Mouse (Mus musculus) stomach, embryonic 14.5 days (tissue): ENCODE measurements around the gene Tssk3. TPM values are rescaled to one million over a fixed set of nuclear protein-coding genes. Genes with fewer than 3 reads are reported as not detected.

ENCODE experiments used
- ATAC-seq: fragments of 200-750 bp; cut with Nextera tagmentation; 2 replicates; pipeline ENCODE4 v1.8.0; 2017; ENCODE audit warnings: low read depth, moderate TSS enrichment; ENCODE audit not compliant: insufficient number of reproducible peaks, insufficient read depth, low FRiP score
- H3K27ac ChIP-seq: fragments of 300-500 bp; sonication (generic); 2 replicates; pipeline ENCODE4 v1.5.1; 2014; ENCODE audit warnings: mild to moderate bottlenecking, low read length, moderate library complexity, mixed read lengths
- H3K27me3 ChIP-seq: fragments of 300-500 bp; sonication (generic); 2 replicates; pipeline ENCODE4 v1.6.1; 2014; ENCODE audit warnings: low read length, control low read depth, mixed read lengths; ENCODE audit not compliant: control insufficient read depth, insufficient read depth
- H3K36me3 ChIP-seq: fragments of 300-500 bp; sonication (generic); 2 replicates; pipeline ENCODE4 v1.6.1; 2014; ENCODE audit warnings: mild to moderate bottlenecking, control low read depth, low read length, moderate library complexity, mixed read lengths; ENCODE audit not compliant: control insufficient read depth, insufficient read depth
- H3K4me1 ChIP-seq: fragments of 300-500 bp; sonication (generic); 2 replicates; pipeline ENCODE4 v1.6.1; 2014; ENCODE audit warnings: low read length, control low read depth, mixed read lengths; ENCODE audit not compliant: control insufficient read depth, insufficient read depth
- H3K4me2 ChIP-seq: fragments of 300-500 bp; sonication (generic); replicated peaks from 2 replicates; pipeline ENCODE4 v1.6.1; 2014; ENCODE audit warnings: low read depth, low read length, control low read depth
- H3K4me3 ChIP-seq: fragments of 300-500 bp; sonication (generic); 2 replicates; pipeline ENCODE4 v1.5.1; 2014; ENCODE audit warnings: low read depth, low read length, control low read depth
- H3K9ac ChIP-seq: fragments of 300-500 bp; sonication (generic); replicated peaks from 2 replicates; pipeline ENCODE4 v1.6.1; 2014; ENCODE audit warnings: low read depth, mild to moderate bottlenecking, control low read depth, low read length, moderate library complexity, mixed read lengths
- H3K9me3 ChIP-seq: fragments of 300-500 bp; sonication (generic); 2 replicates; pipeline ENCODE4 v1.6.1; 2016; ENCODE audit warnings: low read depth, low read length, control low read depth; ENCODE audit not compliant: control insufficient read depth
- WGBS: fragments of 180-500 bp; shearing (Covaris S2); extraction: QIAGEN DNeasy Blood & Tissue Kit; methylation state at CpG from one replicate; pipeline ENCODE4 v1.1.7; 2014; 5-methylcytosine and 5-hydroxymethylcytosine counted together
- polyA plus RNA-seq: library from polyadenylated mRNA; unstranded; fragments of >200 nt; fragmentation: Nextera tagmentation; extraction: Ambion mirVana; gene quantifications from 2 replicates; pipeline ENCODE4 v1.2.1, GENCODE M21; 2014

Gene Tssk3
- polyA plus RNA-seq, 1 experiment from 2014 or later = not detected

GRCm38 (mm10) chr4:129507434-129508236 lies 16.8 kb upstream of the Tssk3 start:
- Histone ChIP-seq H3K36me3 (no peaks in the 10 kb centered on the region), H3K27ac (no peak overlapping the region), H3K9me3 (no peaks in the 10 kb centered on the region), H3K9ac (no peak overlapping the region), H3K4me1 (peaks cover 4% of the 10 kb centered on the region; the same call in 1 of the 2 replicates), H3K4me3 (no peak overlapping the region), H3K4me2 (no peak overlapping the region), H3K27me3 (no peaks in the 10 kb centered on the region)
- 59% methylated on average over 9 of the region's 10 CpGs for WGBS
- ATAC-seq = no peak

GRCm38 (mm10) chr4:129505511-129505910 lies 14.7 kb upstream of the Tssk3 start:
- WGBS = 78% methylated on average over 3 of the region's 3 CpGs

GRCm38 (mm10) chr4:129502901-129503444 lies 12.2 kb upstream of the Tssk3 start:
- Histone ChIP-seq H3K9me3 (no peaks in the 10 kb centered on the region), H3K4me3 (no peak overlapping the region), H3K4me2 (no peak overlapping the region), H3K27ac (no peak overlapping the region), H3K27me3 (no peaks in the 10 kb centered on the region), H3K36me3 (no peaks in the 10 kb centered on the region), H3K4me1 (no peaks in the 10 kb centered on the region), H3K9ac (no peak overlapping the region)
- 62% methylated on average over 11 of the region's 11 CpGs for WGBS
- no peak for ATAC-seq

More at GRCm38 (mm10) chr4:129505511-129505910, 14.7 kb upstream of the Tssk3 start:
- ATAC-seq = no peak
- H3K4me3 ChIP-seq = no peak overlapping the region
- H3K4me1 ChIP-seq = peaks cover 4% of the 10 kb centered on the region; the same call in 1 of the 2 replicates
- no peak overlapping the region for H3K27ac ChIP-seq
- H3K9ac ChIP-seq = no peak overlapping the region
- no peaks in the 10 kb centered on the region for H3K36me3 ChIP-seq
- H3K9me3 ChIP-seq = no peaks in the 10 kb centered on the region
- no peaks in the 10 kb centered on the region for H3K27me3 ChIP-seq
- no peak overlapping the region for H3K4me2 ChIP-seq

GRCm38 (mm10) chr4:129502327-129502888 lies 11.6 kb upstream of the Tssk3 start:
- Histone ChIP-seq H3K27me3 (no peaks in the 10 kb centered on the region), H3K9me3 (no peaks in the 10 kb centered on the region), H3K27ac (no peak overlapping the region), H3K4me3 (no peak overlapping the region), H3K4me1 (no peaks in the 10 kb centered on the region), H3K36me3 (no peaks in the 10 kb centered on the region), H3K4me2 (no peak overlapping the region), H3K9ac (no peak overlapping the region)
- no peak for ATAC-seq
- 59% methylated on average over 9 of the region's 9 CpGs for WGBS

GRCm38 (mm10) chr4:129500607-129501566 lies 10.1 kb upstream of the Tssk3 start:
- peak overlapping the region; percentile 57 for H3K4me2 ChIP-seq
- 2% methylated on average over 48 of the region's 49 CpGs for WGBS
- H3K36me3 ChIP-seq = no peaks in the 10 kb centered on the region
- H3K4me3 ChIP-seq = peak overlapping the region; percentile 45
- H3K9ac ChIP-seq = peak overlapping the region; percentile 52; the same call in 1 of the 2 replicates
- no peaks in the 10 kb centered on the region for H3K27me3 ChIP-seq
- peaks cover 12% of the 10 kb centered on the region; the same call in 1 of the 2 replicates for H3K4me1 ChIP-seq
- H3K27ac ChIP-seq = peak overlapping the region; percentile 72; the same call in 1 of the 2 replicates
- ATAC-seq = peak; percentile 94
- no peaks in the 10 kb centered on the region for H3K9me3 ChIP-seq

- peak overlapping the region; percentile 72; the same call in 1 of the 2 replicates for H3K27ac ChIP-seq
- ATAC-seq = no peak
- H3K4me2 ChIP-seq = peak overlapping the region; percentile 57
- no peaks in the 10 kb centered on the region for H3K36me3 ChIP-seq
- H3K4me1 ChIP-seq = peaks cover 12% of the 10 kb centered on the region; the same call in 1 of the 2 replicates
- no peaks in the 10 kb centered on the region for H3K9me3 ChIP-seq
- H3K4me3 ChIP-seq = peak overlapping the region; percentile 45
- 83% methylated on average over 8 of the region's 8 CpGs for WGBS
- peak overlapping the region; percentile 52; the same call in 1 of the 2 replicates for H3K9ac ChIP-seq
- H3K27me3 ChIP-seq = no peaks in the 10 kb centered on the region
Observed at GRCm38 (mm10) chr4:129500017-129500416, 9.2 kb upstream of the Tssk3 start.

- H3K27ac ChIP-seq = no peak overlapping the region
- 63% methylated on average over 3 of the region's 3 CpGs for WGBS
- H3K4me2 ChIP-seq = no peak overlapping the region
Observed at GRCm38 (mm10) chr4:129498941-129499340, 8.1 kb upstream of the Tssk3 start.

More at GRCm38 (mm10) chr4:129498941-129499340, 8.1 kb upstream of the Tssk3 start:
- ATAC-seq = no peak
- Histone ChIP-seq H3K9me3 (no peaks in the 10 kb centered on the region), H3K36me3 (no peaks in the 10 kb centered on the region), H3K9ac (no peak overlapping the region), H3K4me1 (peaks cover 12% of the 10 kb centered on the region; the same call in 1 of the 2 replicates), H3K4me3 (no peak overlapping the region), H3K27me3 (no peaks in the 10 kb centered on the region)
